Mouse (Mus musculus) stomach, postnatal 0 days (tissue): ENCODE measurements around the gene Timm50.
A peak's percentile ranks its signal among the peaks of the same experiment; 100 is the strongest.

Experiments
- CTCF ChIP-seq: IDR thresholded peaks from 2 replicates; pipeline ENCODE4 v1.5.1; 2016; ENCODE audit warnings: antibody characterized with exemption, low read depth, mild to moderate bottlenecking, moderate library complexity
- EP300 ChIP-seq: optimal IDR thresholded peaks from 2 replicates; pipeline ENCODE3; 2016; ENCODE audit warnings: antibody characterized with exemption

GRCm38 (mm10) chr7:28356981-28357380, 45.1 kb upstream of the Timm50 start:
- TF ChIP-seq CTCF (0 out of 2 replicates have a peak, but pooled peaks have one; percentile 10), EP300 (no peak)
